Comparison of ENCODE assay signal across 10 mouse cellular contexts in genomic region chr11:94732773-94733172, GRCm38 (mm10). TPM values are rescaled to one million over a fixed set of nuclear protein-coding genes. Genes with fewer than 3 reads are reported as not detected.
DNase-seq lines count a peak whose midpoint lies in the region; ATAC-seq and TF ChIP-seq lines count a peak whose summit lies in the region.
"Had no signal": no experiment of that assay in that cellular context is flagged by ENCODE, and none has a peak within 500 bp of the region (broad histone marks: within the 10 kb centered on the region; RNA-seq: fewer than 3 reads in every experiment).

No protein-coding gene starts in this region.

- peak overlapping the region; percentile 36 for H3K4me2 ChIP-seq in heart, embryonic 15.5 days
- peak overlapping the region; percentile 4; the same call in 1 of the 2 replicates for H3K4me2 ChIP-seq in CH12.LX (ENCODE audit: insufficient read depth, low read depth, poor library complexity, severe bottlenecking)
- no peak overlapping the region for H3K4me2 ChIP-seq in stomach, embryonic 16.5 days (ENCODE audit: low read depth, low read length)
- H3K4me2 ChIP-seq: liver, embryonic 13.5 days had no signal

- TF ChIP-seq RAD21 in CH12.LX (IDR thresholded peaks at IDR 0.05; ENCODE audit: low read depth, low read length): peak; percentile 35

- dilution Hi-C loops in CH12.LX (cut with MboI; ENCODE audit: extremely low pct_ligation_motif_present, extremely low pct_unique_long_range_greater_than_20kb, low sequenced_read_pairs): no loop called here

- no peak for TF ChIP-seq EP300 in CH12.LX (IDR thresholded peaks at IDR 0.05; ENCODE audit: low read length)

- H3K4me3 ChIP-seq in heart, embryonic 15.5 days: no peak overlapping the region
- H3K4me3 ChIP-seq in CH12.LX (replicated peaks in 1 of 3; ENCODE audit: low read depth in 2 of 3, low read length in 2 of 3, poor library complexity in 1 of 3): no peak overlapping the region
- H3K4me3 ChIP-seq in stomach, embryonic 16.5 days (replicated peaks; ENCODE audit: low read length): no peak overlapping the region
- H3K4me3 ChIP-seq: liver, embryonic 13.5 days had no signal

- no peaks in the 10 kb centered on the region for H3K9me3 ChIP-seq in heart, embryonic 15.5 days (replicated peaks)
- no peaks in the 10 kb centered on the region for H3K9me3 ChIP-seq in CH12.LX (replicated peaks; ENCODE audit: low read length)
- no peaks in the 10 kb centered on the region for H3K9me3 ChIP-seq in stomach, embryonic 16.5 days (replicated peaks; ENCODE audit: control insufficient read depth, low read length)
- H3K9me3 ChIP-seq: liver, embryonic 13.5 days had no signal

- H3K79me2 ChIP-seq in CH12.LX (replicated peaks; ENCODE audit: control insufficient read depth, extremely low read depth, insufficient read depth, poor library complexity, severe bottlenecking): no peaks in the 10 kb centered on the region

- no peak for ATAC-seq in heart, embryonic 15.5 days (replicated peaks; ENCODE audit: insufficient number of reproducible peaks, insufficient read depth, low FRiP score, low read depth)
- ATAC-seq in stomach, embryonic 16.5 days (ENCODE audit: insufficient read depth, low FRiP score): 0 out of 2 replicates have a peak, but pooled peaks have one; percentile 23
- no peak for ATAC-seq in frontal cortex, adult (ENCODE audit: low TSS enrichment)

- no peak overlapping the region for H3K27ac ChIP-seq in heart, embryonic 15.5 days
- H3K27ac ChIP-seq in CH12.LX (ENCODE audit: insufficient read depth, low read depth): no peak overlapping the region
- no peak overlapping the region for H3K27ac ChIP-seq in stomach, embryonic 16.5 days (ENCODE audit: low read length)
- H3K27ac ChIP-seq: liver, embryonic 13.5 days had no signal

- H3K27me3 ChIP-seq in heart, embryonic 15.5 days: peaks cover 6% of the 10 kb centered on the region; the same call in 1 of the 2 replicates
- peaks cover 63% of the 10 kb centered on the region for H3K27me3 ChIP-seq in CH12.LX (replicated peaks)
- H3K27me3 ChIP-seq in stomach, embryonic 16.5 days (ENCODE audit: control insufficient read depth, insufficient read depth, low read length): no peaks in the 10 kb centered on the region
- H3K27me3 ChIP-seq: liver, embryonic 13.5 days had no signal

- TF ChIP-seq POLR2A in CH12.LX (IDR thresholded peaks at IDR 0.05; ENCODE audit: low read depth, low read length): no peak

- in situ Hi-C loops in CH12.LX (cut with MboI; ENCODE audit: low pct_ligation_motif_present, low pct_unique_long_range_greater_than_20kb, low sequenced_read_pairs): loop anchor here (5.0 to 10.0 kb wide), 2 partner anchors 35 to 202 kb away; partner anchors contain the start of gene Col1a1

- TF ChIP-seq CTCF in CH12.LX (conservative IDR thresholded peaks at IDR 0.05 in 1 of 2, IDR thresholded peaks at IDR 0.05 in 1 of 2; ENCODE audit: low read depth in 2 of 2, low read length in 2 of 2): peak; percentile 57 to 76

- WGBS in heart, embryonic 15.5 days: 39% methylated on average over 8 of the region's 8 CpGs
- WGBS in stomach, embryonic 16.5 days: 40% methylated on average over 8 of the region's 8 CpGs

- H3K36me3 ChIP-seq in heart, embryonic 15.5 days: no peaks in the 10 kb centered on the region
- H3K36me3 ChIP-seq in CH12.LX (replicated peaks in 1 of 2; ENCODE audit: control insufficient read depth in 1 of 2, insufficient read depth in 1 of 2, low read length in 1 of 2): no peaks in the 10 kb centered on the region
- H3K36me3 ChIP-seq in stomach, embryonic 16.5 days (ENCODE audit: control insufficient read depth, insufficient read depth, low read length): no peaks in the 10 kb centered on the region
- H3K36me3 ChIP-seq: liver, embryonic 13.5 days had no signal

- H3K9ac ChIP-seq in heart, embryonic 15.5 days: no peak overlapping the region
- H3K9ac ChIP-seq in CH12.LX (ENCODE audit: insufficient read depth, low read depth): no peak overlapping the region
- no peak overlapping the region for H3K9ac ChIP-seq in stomach, embryonic 16.5 days (ENCODE audit: low read length)
- H3K9ac ChIP-seq: liver, embryonic 13.5 days had no signal

- no peak for DNase-seq in heart, adult 8-10 months (ENCODE audit: low spot score)
- DNase-seq in CH12.LX (ENCODE audit: extremely low read depth): peak; percentile 53
- DNase-seq in adrenal gland, postnatal 36 days: peak; percentile 66 to 81
- DNase-seq in kidney, postnatal 25 days: peak; percentile 68 to 71
- DNase-seq in cerebellum, adult 18-20 months: no peak
- DNase-seq: liver, embryonic 13.5 days had no signal

- no peaks in the 10 kb centered on the region for H3K4me1 ChIP-seq in heart, embryonic 15.5 days (replicated peaks)
- peaks cover 0 to 5% of the 10 kb centered on the region in 2 experiments; a peak in 1 of 4 replicates for H3K4me1 ChIP-seq in CH12.LX (ENCODE audit: control insufficient read depth in 1 of 2, insufficient read depth in 2 of 2)
- no peaks in the 10 kb centered on the region for H3K4me1 ChIP-seq in stomach, embryonic 16.5 days (ENCODE audit: control insufficient read depth, insufficient read depth, low read length)
- H3K4me1 ChIP-seq: liver, embryonic 13.5 days had no signal

TF ChIP-seq in CH12.LX, 34 proteins besides CTCF, POLR2A, EP300 and RAD21:
- TF ChIP-seq BHLHE40 (IDR thresholded peaks at IDR 0.05; ENCODE audit: low read depth, low read length) (no peak), SMC3 (IDR thresholded peaks at IDR 0.05; ENCODE audit: low read depth, low read length) (peak; percentile 47), ELF1 (IDR thresholded peaks at IDR 0.05; ENCODE audit: low read depth, low read length) (0 out of 2 replicates have a peak, but pooled peaks have one; percentile 2)

RNA-seq across cellular contexts. Expression of gene Cdc34b, which starts 8.8 kb away (rescaled TPM):
- 0.11 TPM in 1 of 2 replicates, not detected in the other for polyA plus RNA-seq in heart, embryonic 15.5 days (2015; fragmentation: Nextera tagmentation; extraction: Ambion mirVana)
- total RNA-seq in heart, adult 8-10 months (2022): under 1 TPM; 0.52 to 0.97 (median 0.88) TPM
- 0.21 TPM in 1 of 2 replicates, not detected in the other for total RNA-seq in CH12.LX (2012; rRNA removed)
- total RNA-seq in CH12.LX (2014; rRNA removed): 0.19 TPM in 1 of 2 replicates, not detected in the other
- not detected in 2 replicates for polyA plus RNA-seq in CH12.LX (2012; ENCODE audit: insufficient read length, low read depth)
- total RNA-seq in adrenal gland, postnatal 36 days (2021): under 1 TPM; 0.23 to 0.26 TPM
- 0.18 and 0.39 TPM in 2 replicates for polyA plus RNA-seq in stomach, embryonic 16.5 days (2015; fragmentation: Nextera tagmentation; extraction: Ambion mirVana)
- polyA plus RNA-seq: stomach, embryonic 14.5 days had no signal

RNA-seq across cellular contexts. Expression of gene Gm11541, which starts 28.5 kb away (rescaled TPM):
- 0.13 TPM in 1 of 2 replicates, not detected in the other for polyA plus RNA-seq in heart, embryonic 15.5 days (2015; fragmentation: Nextera tagmentation; extraction: Ambion mirVana)
- not detected for total RNA-seq in heart, adult 8-10 months (2022)
- total RNA-seq in CH12.LX (2012; rRNA removed): not detected in 2 replicates
- 0.17 TPM in 1 of 2 replicates, not detected in the other for total RNA-seq in CH12.LX (2014; rRNA removed)
- not detected in 2 replicates for polyA plus RNA-seq in CH12.LX (2012; ENCODE audit: insufficient read length, low read depth)
- total RNA-seq in adrenal gland, postnatal 36 days (2021): not detected
- 0.53 and 0.92 TPM in 2 replicates for polyA plus RNA-seq in stomach, embryonic 16.5 days (2015; fragmentation: Nextera tagmentation; extraction: Ambion mirVana)
- polyA plus RNA-seq: liver, embryonic 13.5 days had no signal

RNA-seq across cellular contexts. Expression of gene Tmem92, which starts 49.7 kb away (rescaled TPM):
- not detected in 2 replicates for polyA plus RNA-seq in heart, embryonic 15.5 days (2015; fragmentation: Nextera tagmentation; extraction: Ambion mirVana)
- not detected for total RNA-seq in heart, adult 8-10 months (2022)
- total RNA-seq in CH12.LX (2012; rRNA removed) (0.17 TPM in 1 of 2 replicates, not detected in the other), CH12.LX (2014; rRNA removed) (not detected in 2 replicates)
- not detected in 2 replicates for polyA plus RNA-seq in CH12.LX (2012; ENCODE audit: insufficient read length, low read depth)
- not detected for total RNA-seq in adrenal gland, postnatal 36 days (2021)
- not detected in 2 replicates for polyA plus RNA-seq in stomach, embryonic 16.5 days (2015; fragmentation: Nextera tagmentation; extraction: Ambion mirVana)
- polyA plus RNA-seq: liver, embryonic 13.5 days; stomach, embryonic 14.5 days had no signal

RNA-seq across cellular contexts. Expression of gene Xylt2, which starts 55.5 kb away (rescaled TPM):
- 11.6 and 16.6 TPM in 2 replicates for polyA plus RNA-seq in heart, embryonic 15.5 days (2015; fragmentation: Nextera tagmentation; extraction: Ambion mirVana)
- total RNA-seq in heart, adult 8-10 months (2022): 10 to 100 TPM in 1 of 4 experiments, 1 to 10 TPM in 3; 5.4 to 10.1 (median 7.3) TPM
- total RNA-seq in CH12.LX (2012; rRNA removed) (15.5 and 20.2 TPM in 2 replicates), CH12.LX (2014; rRNA removed) (10.1 and 11.2 TPM in 2 replicates)
- polyA plus RNA-seq in CH12.LX (2012; ENCODE audit: insufficient read length, low read depth): 15.2 and 16.3 TPM in 2 replicates
- total RNA-seq in adrenal gland, postnatal 36 days (2021): 10 to 100 TPM; 10.6 to 14.2 TPM
- polyA plus RNA-seq in stomach, embryonic 16.5 days (2015; fragmentation: Nextera tagmentation; extraction: Ambion mirVana): 9.4 and 13.6 TPM in 2 replicates

Comparison
In these comparisons a context has a peak if more than half of its experiments do, and no peak if none do; other contexts are left out.
1. DNase-seq: peak in CH12.LX (single experiment), adrenal gland, postnatal 36 days (2 of 2) and kidney, postnatal 25 days (2 of 2); none in heart, adult 8-10 months (single experiment) and cerebellum, adult 18-20 months (0 of 2).